8 mouse cellular contexts compared by ENCODE assay signal in genomic region chr6:84640324-84641061, GRCm38 (mm10). TPM values are rescaled to one million over a fixed set of nuclear protein-coding genes. Genes with fewer than 3 reads are reported as not detected.
DNase-seq lines count a peak whose midpoint lies in the region; ATAC-seq and TF ChIP-seq lines count a peak whose summit lies in the region.

No protein-coding gene starts in this region.

- no peaks in the 10 kb centered on the region for H3K9me3 ChIP-seq in stomach, embryonic 14.5 days (ENCODE audit: control insufficient read depth, low read depth, low read length)
- H3K9me3 ChIP-seq in midbrain, embryonic 10.5 days (replicated peaks), result no peaks in the 10 kb centered on the region
- no peaks in the 10 kb centered on the region for H3K9me3 ChIP-seq in midbrain, postnatal 0 days (ENCODE audit: low read length)

- H3K36me3 ChIP-seq in liver, adult 2 months (ENCODE audit: control insufficient read depth, insufficient read depth, low read length), result no peaks in the 10 kb centered on the region
- H3K36me3 ChIP-seq in stomach, embryonic 14.5 days (ENCODE audit: control insufficient read depth, insufficient read depth, low read length), result no peaks in the 10 kb centered on the region
- H3K36me3 ChIP-seq in midbrain, embryonic 10.5 days, result no peaks in the 10 kb centered on the region
- no peaks in the 10 kb centered on the region for H3K36me3 ChIP-seq in midbrain, postnatal 0 days (ENCODE audit: insufficient read depth, low read length)

- DNase-seq in urinary bladder, postnatal 36 days (ENCODE audit: low spot score in 2 of 2), result peak; percentile 4 to 27
- no peak for DNase-seq in urinary bladder, postnatal 10 days (ENCODE audit: low spot score)
- peak; percentile 17 to 23 for DNase-seq in heart, postnatal 14 days
- peak; percentile 92 for DNase-seq in liver, adult 2 months (ENCODE audit: extremely low read depth, low read depth, low spot score)
- no peak for DNase-seq in midbrain, embryonic 10.5 days (ENCODE audit: low spot score)
- no peak for DNase-seq in left cerebral cortex, postnatal 14 days (ENCODE audit: low spot score in 2 of 2)
- no peak for DNase-seq in midbrain, postnatal 0 days (ENCODE audit: low spot score)

- WGBS in liver, adult 2 months, result 7% methylated on average over 9 of the region's 9 CpGs
- WGBS in stomach, embryonic 14.5 days, result 17% methylated on average over 9 of the region's 9 CpGs
- 76% methylated on average over 9 of the region's 9 CpGs for WGBS in midbrain, embryonic 10.5 days
- WGBS in midbrain, postnatal 0 days, result 79% methylated on average over 9 of the region's 9 CpGs

- TF ChIP-seq POLR2A in liver, adult 2 months (IDR thresholded peaks at IDR 0.05; ENCODE audit: extremely low read depth, insufficient read depth, low read length), result no peak

- TF ChIP-seq CTCF in liver, adult 2 months (IDR thresholded peaks at IDR 0.05; ENCODE audit: low read depth, low read length), result no peak
- TF ChIP-seq CTCF in midbrain, postnatal 0 days (IDR thresholded peaks at IDR 0.05), result no peak

- no peak overlapping the region for H3K4me3 ChIP-seq in liver, adult 2 months (ENCODE audit: insufficient read depth, low read depth, low read length)
- no peak overlapping the region for H3K4me3 ChIP-seq in stomach, embryonic 14.5 days (ENCODE audit: low read depth, low read length)
- H3K4me3 ChIP-seq in midbrain, embryonic 10.5 days, result no peak overlapping the region
- no peak overlapping the region for H3K4me3 ChIP-seq in midbrain, postnatal 0 days (ENCODE audit: low read depth, low read length)

- no peaks in the 10 kb centered on the region for H3K27me3 ChIP-seq in liver, adult 2 months (ENCODE audit: control insufficient read depth, insufficient read depth, low read length)
- no peaks in the 10 kb centered on the region for H3K27me3 ChIP-seq in stomach, embryonic 14.5 days (ENCODE audit: control insufficient read depth, insufficient read depth, low read length)
- H3K27me3 ChIP-seq in midbrain, embryonic 10.5 days (ENCODE audit: low read depth, poor library complexity, severe bottlenecking), result no peaks in the 10 kb centered on the region
- H3K27me3 ChIP-seq in midbrain, postnatal 0 days (ENCODE audit: insufficient read depth, low read length), result no peaks in the 10 kb centered on the region

- intact Hi-C loops in heart, postnatal 14 days (cut with DNase I), result no loop called here
- intact Hi-C loops in left cerebral cortex, postnatal 14 days (cut with DNase I), result no loop called here

- H3K4me1 ChIP-seq in liver, adult 2 months (ENCODE audit: control insufficient read depth, insufficient read depth, low read length), result peaks cover 12% of the 10 kb centered on the region
- peaks cover 20% of the 10 kb centered on the region for H3K4me1 ChIP-seq in stomach, embryonic 14.5 days (ENCODE audit: control insufficient read depth, insufficient read depth, low read length)
- H3K4me1 ChIP-seq in midbrain, embryonic 10.5 days, result peaks cover 8% of the 10 kb centered on the region
- H3K4me1 ChIP-seq in midbrain, postnatal 0 days (ENCODE audit: insufficient read depth, low read length), result no peaks in the 10 kb centered on the region

- no peaks in the 10 kb centered on the region for H3K79me2 ChIP-seq in liver, adult 2 months (ENCODE audit: control insufficient read depth, insufficient read depth, low read length)

- no peak overlapping the region for H3K4me2 ChIP-seq in stomach, embryonic 14.5 days (replicated peaks; ENCODE audit: low read depth, low read length)
- H3K4me2 ChIP-seq in midbrain, postnatal 0 days (ENCODE audit: low read depth, low read length, poor library complexity, severe bottlenecking), result no peak overlapping the region

- H3K27ac ChIP-seq in liver, adult 2 months (replicated peaks; ENCODE audit: insufficient read depth, low read depth, low read length), result peak overlapping the region; percentile 69
- H3K27ac ChIP-seq in stomach, embryonic 14.5 days (ENCODE audit: low read length), result peak overlapping the region; percentile 46; the same call in 1 of the 2 replicates
- H3K27ac ChIP-seq in midbrain, embryonic 10.5 days (replicated peaks), result no peak overlapping the region
- H3K27ac ChIP-seq in midbrain, postnatal 0 days (ENCODE audit: low read depth, low read length), result no peak overlapping the region

- peak; percentile 95 for ATAC-seq in stomach, embryonic 14.5 days (ENCODE audit: insufficient number of reproducible peaks, insufficient read depth, low FRiP score, low read depth)
- no peak for ATAC-seq in midbrain, postnatal 0 days (ENCODE audit: low FRiP score)

- no peak overlapping the region for H3K9ac ChIP-seq in liver, adult 2 months (ENCODE audit: low read depth, low read length)
- H3K9ac ChIP-seq in stomach, embryonic 14.5 days (replicated peaks; ENCODE audit: low read depth, low read length), result no peak overlapping the region
- no peak overlapping the region for H3K9ac ChIP-seq in midbrain, postnatal 0 days (replicated peaks; ENCODE audit: low read length, poor library complexity, severe bottlenecking)

RNA-seq across cellular contexts. Expression of gene Cyp26b1, which starts 46.8 kb away (rescaled TPM):
- 1 to 10 TPM; 2.1 to 2.7 TPM for total RNA-seq in heart, postnatal 14 days (2021)
- total RNA-seq in liver, adult 2 months (2014; rRNA removed), result 0.18 and 1.0 TPM in 2 replicates
- 0.22 and 7.5 TPM in 2 replicates for polyA plus RNA-seq in liver, adult 2 months (2012; rRNA removed)
- 1.1 and 1.2 TPM in 2 replicates for polyA plus RNA-seq in stomach, embryonic 14.5 days (2014; fragmentation: Nextera tagmentation; extraction: Ambion mirVana)
- polyA plus RNA-seq in midbrain, embryonic 10.5 days (2016; fragmentation: Nextera tagmentation; extraction: Ambion mirVana), result 2.4 and 2.7 TPM in 2 replicates
- 10 to 100 TPM; 16.9 to 29.0 TPM for total RNA-seq in left cerebral cortex, postnatal 14 days (2021)
- total RNA-seq in midbrain, postnatal 0 days (2014; rRNA removed), result 19.7 and 36.7 TPM in 2 replicates
- polyA plus RNA-seq in midbrain, postnatal 0 days (2015; fragmentation: Nextera tagmentation; extraction: Ambion mirVana), result 6.4 and 6.7 TPM in 2 replicates

Comparison
In these comparisons a context has a peak if more than half of its experiments do, and no peak if none do; other contexts are left out.
1. DNase-seq: peak in urinary bladder, postnatal 36 days (2 of 2), heart, postnatal 14 days (2 of 2) and liver, adult 2 months (single experiment); none in urinary bladder, postnatal 10 days (single experiment), midbrain, embryonic 10.5 days (single experiment), left cerebral cortex, postnatal 14 days (0 of 2) and midbrain, postnatal 0 days (single experiment).
2. H3K27ac ChIP-seq: peak in liver, adult 2 months (single experiment) and stomach, embryonic 14.5 days (single experiment); none in midbrain, embryonic 10.5 days (single experiment) and midbrain, postnatal 0 days (single experiment).